Mouse (Mus musculus) heart, adult 9 months (tissue): ENCODE measurements around the gene Rnf141.

Experiments
- DNase-seq, 2 experiments: peaks; one replicate each; pipeline ENCODE4 v3.0.0; 2022; ENCODE audit warnings: low spot score in 2 of 2

Rnf141 gene

DNA sequence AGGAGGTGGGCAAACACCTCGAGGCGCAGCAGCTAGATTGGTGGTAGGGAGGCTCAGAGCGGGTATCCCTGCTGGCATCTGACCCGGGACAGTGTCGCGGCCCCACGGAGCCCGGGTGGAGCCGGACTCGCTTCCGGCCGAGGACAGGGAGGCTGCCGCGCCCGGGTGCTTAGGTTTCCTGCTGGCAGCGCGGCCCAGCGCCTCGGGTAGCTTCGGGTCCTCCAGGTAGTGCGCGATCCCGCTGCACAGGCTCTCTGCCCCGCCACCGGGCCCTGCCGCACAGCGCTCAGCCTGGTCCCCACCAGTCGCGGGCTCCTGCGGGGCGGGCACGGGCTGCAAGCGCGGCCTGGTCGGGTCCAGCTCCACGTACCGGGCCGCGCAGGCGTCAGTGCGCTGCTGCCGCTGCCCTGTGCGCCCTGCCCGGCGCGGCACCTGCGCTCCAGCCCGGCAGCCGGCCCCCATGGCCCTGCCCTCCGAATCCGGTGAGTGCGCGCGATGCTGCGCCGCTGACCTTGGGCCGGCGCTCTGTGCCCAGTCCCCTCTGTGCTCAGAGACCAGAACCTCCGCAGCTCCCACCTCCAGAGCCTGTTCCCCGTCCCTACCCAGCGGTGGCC is 75.7 kb downstream of the Rnf141 start:
- peak; percentile 46 for DNase-seq

- DNase-seq: peak; percentile 44 to 56
These were observed 76.3 kb downstream of the Rnf141 start, which contains the start of gene Ampd3 for GRCm38 (mm10) chr7:110768001-110768400. TSS of gene Ampd3 (plus strand) at chr7:110768206.

- DNase-seq: no peak
These were observed 81.6 kb downstream of the Rnf141 start for GRCm38 (mm10) chr7:110762605-110763180.

DNA sequence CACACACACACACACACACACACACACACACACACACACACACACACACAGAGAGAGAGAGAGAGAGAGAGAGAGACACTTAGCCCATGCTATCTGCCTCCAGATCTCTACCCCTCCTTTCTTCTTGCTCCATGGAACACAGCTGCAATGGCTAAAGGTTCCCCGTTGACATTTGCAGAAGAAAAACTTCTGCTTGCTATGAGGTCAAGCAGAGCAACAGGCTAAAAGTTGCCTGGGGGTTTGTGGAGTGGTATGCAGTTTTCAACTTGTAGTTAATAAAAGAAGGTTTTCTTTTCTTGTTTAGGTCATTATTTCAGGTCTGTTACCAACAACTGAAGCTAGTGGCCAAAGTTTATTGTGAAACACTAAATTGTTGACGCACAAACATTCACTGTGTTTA is 87.8 kb downstream of the Rnf141 start:
- no peak for DNase-seq

- DNase-seq: peak; percentile 37 to 61
These were observed 90.3 kb downstream of the Rnf141 start for GRCm38 (mm10) chr7:110753926-110754330.

DNA sequence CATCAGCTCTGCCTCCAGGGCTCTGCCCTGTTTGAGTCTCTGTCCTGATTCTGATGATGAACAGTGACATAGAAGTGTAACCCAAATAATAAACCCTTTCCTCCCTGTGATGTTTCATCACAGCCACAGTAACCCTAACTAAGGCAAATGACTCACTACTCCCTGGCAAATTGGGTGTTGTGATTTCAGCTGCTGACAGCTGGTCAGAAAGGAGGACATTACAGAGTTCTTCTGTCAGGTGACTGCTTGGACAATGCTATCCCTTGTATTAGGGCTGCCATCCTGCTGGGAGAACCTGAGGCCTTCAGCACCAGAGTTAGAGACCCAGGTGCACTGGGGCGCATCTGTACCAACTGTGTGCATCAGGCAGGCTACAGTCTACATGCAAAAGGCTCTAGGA is 90.9 kb downstream of the Rnf141 start:
- no peak for DNase-seq

DNA sequence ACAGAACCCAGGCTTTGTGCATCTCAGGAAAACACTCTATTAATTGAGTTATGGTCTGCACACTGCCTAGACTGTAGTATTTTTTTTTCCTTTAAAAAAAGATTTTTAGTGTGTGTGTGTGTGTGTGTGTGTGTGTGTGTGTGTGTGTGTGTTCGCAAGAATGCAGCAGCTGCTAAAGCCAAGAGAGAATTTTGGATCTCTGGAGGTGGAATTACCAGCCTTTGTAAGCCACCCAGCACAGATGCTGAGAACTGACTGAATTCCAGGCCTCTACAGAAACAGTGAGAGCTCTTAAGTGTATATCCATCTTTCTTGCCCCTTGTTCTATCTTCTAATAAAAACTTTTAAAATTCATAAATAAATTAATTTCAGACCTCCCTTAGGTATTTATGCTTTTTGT is 92.6 kb downstream of the Rnf141 start:
- no peak for DNase-seq

DNA sequence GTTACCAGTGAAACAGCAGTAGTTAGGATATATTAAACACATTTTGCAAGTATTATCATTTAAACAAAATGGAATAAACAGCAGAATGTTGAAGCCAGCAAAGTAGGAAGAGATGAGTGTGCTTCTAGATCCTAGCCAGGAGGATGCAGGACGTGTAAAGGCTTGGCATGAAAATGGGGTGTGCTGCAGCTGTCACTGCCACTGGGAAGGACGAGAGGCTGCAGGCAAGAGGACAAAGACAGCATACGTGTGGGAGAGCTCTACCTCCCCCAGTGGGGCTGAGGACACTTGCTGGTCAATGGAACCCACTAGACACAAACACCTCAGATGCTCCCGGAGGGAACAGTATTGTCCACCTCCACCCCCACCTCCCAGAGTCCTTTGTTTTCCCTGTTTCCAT is 93.4 kb downstream of the Rnf141 start:
- no peak for DNase-seq
